Mouse (Mus musculus) cerebellum, adult 2 months (tissue): Measurements from ENCODE around the gene Ahdc1. TPM values are rescaled to one million over a fixed set of nuclear protein-coding genes. Genes with fewer than 3 reads are reported as not detected.
A peak's percentile ranks its signal among the peaks of the same experiment; 100 is the strongest.
"Not testable (repeated sequence)": the region's sequence is repeated elsewhere in the genome, so short reads cannot be mapped to it uniquely, and the experiment has no call there.

Experiments used
- DNase-seq, 2 experiments: peaks; one replicate each; pipeline ENCODE4 v3.0.0; 2021
- H3K27ac ChIP-seq: fragments of 200-500 bp; 2 replicates; pipeline ENCODE4 v1.5.1; 2012; ENCODE audit warnings: low read length, control low read depth, inconsistent platforms; ENCODE audit not compliant: insufficient read depth
- H3K27me3 ChIP-seq: fragments of 200-500 bp; 2 replicates; pipeline ENCODE4 v1.6.1; 2012; ENCODE audit warnings: inconsistent platforms, mild to moderate bottlenecking, low read length, moderate library complexity; ENCODE audit not compliant: control insufficient read depth, insufficient read depth
- H3K4me1 ChIP-seq: fragments of 200-500 bp; 2 replicates; pipeline ENCODE4 v1.6.1; 2011; ENCODE audit warnings: low read length; ENCODE audit not compliant: control insufficient read depth, insufficient read depth
- H3K4me3 ChIP-seq: fragments of 200-500 bp; replicated peaks from 2 replicates; pipeline ENCODE3; 2011; ENCODE audit warnings: mild to moderate bottlenecking, low read depth, low read length, control low read depth; ENCODE audit not compliant: insufficient read depth
- CTCF ChIP-seq: fragments of 200-500 bp; IDR thresholded peaks from 2 replicates; pipeline ENCODE4 v1.5.1; 2011; ENCODE audit warnings: low read depth, mild to moderate bottlenecking, control low read depth, low read length, moderate library complexity, borderline replicate concordance; ENCODE audit not compliant: insufficient read depth
- POLR2A ChIP-seq: fragments of 200-500 bp; IDR thresholded peaks from 2 replicates; pipeline ENCODE4 v1.6.1; 2011; ENCODE audit warnings: low read length, control low read depth, borderline replicate concordance; ENCODE audit not compliant: insufficient read depth
- WGBS: fragments of 180-500 bp; shearing (Covaris S2); methylation state at CpG from one replicate; pipeline ENCODE4 v1.1.7; 2018; 5-methylcytosine and 5-hydroxymethylcytosine counted together
- polyA plus RNA-seq: library from polyadenylated mRNA; depleted of rRNA; stranded (reverse); fragments of >200 nt; gene quantifications from 2 replicates; pipeline ENCODE4 v1.2.3, GENCODE M21; 2012

Ahdc1 gene
- polyA plus RNA-seq, 1 experiment: 30.8 TPM

- no peak overlapping the region; the same call in 1 of the 2 replicates for H3K27ac ChIP-seq
- peaks cover 14% of the 10 kb centered on the region for H3K4me1 ChIP-seq
- TF ChIP-seq POLR2A (no peak), CTCF (no peak)
- H3K4me3 ChIP-seq: no peak overlapping the region
- no peaks in the 10 kb centered on the region for H3K27me3 ChIP-seq
- peak in 1 of 2 experiments; percentile 61 for DNase-seq
- WGBS: 13% methylated on average over 10 of the region's 10 CpGs
Observed at GRCm38 (mm10) chr4:133002896-133003295, 8.2 kb upstream of the Ahdc1 start.

DNA sequence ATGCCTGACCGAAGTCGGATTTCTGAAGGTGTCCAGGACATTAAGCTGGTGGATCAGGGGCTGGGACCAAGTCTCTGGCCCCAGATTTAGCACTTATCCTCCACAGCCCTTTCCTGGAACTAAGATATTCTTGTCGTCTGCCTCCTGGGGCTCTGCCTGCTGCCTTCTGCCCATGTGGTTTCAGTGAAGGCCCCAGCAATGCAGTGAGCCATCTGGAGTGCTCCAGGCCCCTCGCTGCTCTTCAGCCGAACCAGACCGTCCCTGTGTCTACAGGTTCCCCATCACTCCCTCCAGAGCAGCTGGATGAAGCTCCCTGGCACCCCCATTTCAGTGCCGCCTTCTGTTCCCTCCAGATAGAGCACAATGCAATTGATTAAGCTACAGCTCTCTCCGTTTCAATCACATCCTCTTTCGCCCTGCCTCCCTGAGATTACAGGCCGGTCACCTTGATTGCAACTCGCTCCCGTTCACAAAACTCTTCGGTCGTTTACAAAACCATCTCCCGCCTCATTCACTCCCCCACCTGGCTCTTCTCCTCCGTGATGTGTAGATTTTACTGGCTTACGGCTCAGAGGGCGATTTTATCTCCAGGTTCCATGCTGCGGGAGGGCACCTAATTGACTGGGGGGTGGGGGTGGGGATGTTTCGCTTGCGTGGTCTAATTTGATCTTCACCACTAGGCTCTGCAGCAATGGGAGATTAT lies 7.6 kb upstream of the Ahdc1 start:
- Histone ChIP-seq H3K27me3 (no peaks in the 10 kb centered on the region), H3K27ac (no peak overlapping the region; the same call in 1 of the 2 replicates), H3K4me1 (peaks cover 14% of the 10 kb centered on the region), H3K4me3 (no peak overlapping the region)
- TF ChIP-seq CTCF: no peak
- no peak for TF ChIP-seq POLR2A
- WGBS: 39% methylated on average over 21 of the region's 21 CpGs
- DNase-seq: peak in 1 of 2 experiments; percentile 54

GRCm38 (mm10) chr4:133005233-133005632 lies 5.8 kb upstream of the Ahdc1 start:
- DNase-seq: peak; percentile 74 to 76

GRCm38 (mm10) chr4:133005885-133006451 lies 5.1 kb upstream of the Ahdc1 start:
- not testable (repeated sequence) for H3K4me3 ChIP-seq, H3K27ac ChIP-seq, DNase-seq, H3K27me3 ChIP-seq
- 71% methylated on average over 6 of the region's 6 CpGs for WGBS
- peaks cover 14% of the 10 kb centered on the region for H3K4me1 ChIP-seq

More at GRCm38 (mm10) chr4:133005233-133005632, 5.8 kb upstream of the Ahdc1 start:
- TF ChIP-seq POLR2A (no peak), CTCF (peak; percentile 99)
- H3K27ac ChIP-seq: no peak overlapping the region
- 2% methylated on average over 3 of the region's 3 CpGs for WGBS
- peaks cover 14% of the 10 kb centered on the region for H3K4me1 ChIP-seq
- no peaks in the 10 kb centered on the region for H3K27me3 ChIP-seq
- H3K4me3 ChIP-seq: no peak overlapping the region

- Histone ChIP-seq H3K4me3 (no peak overlapping the region), H3K27me3 (no peaks in the 10 kb centered on the region), H3K27ac (no peak overlapping the region), H3K4me1 (peaks cover 12% of the 10 kb centered on the region)
- DNase-seq: no peak
- TF ChIP-seq CTCF (no peak), POLR2A (no peak)
- WGBS: 71% methylated on average over 15 of the region's 15 CpGs
Observed at GRCm38 (mm10) chr4:133007513-133008380, 3.3 kb upstream of the Ahdc1 start.

DNA sequence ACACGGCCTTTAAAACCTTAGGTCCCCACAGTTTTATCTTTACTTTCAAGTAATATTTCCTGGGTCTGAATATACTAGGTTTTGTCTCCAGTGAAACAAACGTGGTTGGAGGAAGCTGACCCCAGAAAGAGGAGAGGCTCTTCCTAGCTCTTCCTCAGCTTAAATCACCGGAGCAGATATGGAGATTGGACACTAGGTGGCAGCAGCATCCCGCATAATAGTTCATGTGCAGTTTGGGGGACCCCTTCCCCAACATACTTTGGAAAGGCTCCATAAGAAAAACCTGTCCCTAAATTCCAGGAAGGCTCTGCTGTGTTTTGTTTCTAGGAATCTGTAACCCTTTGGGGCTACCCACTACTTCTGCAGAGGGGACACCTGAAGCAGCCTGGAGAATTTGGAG lies 1.9 kb upstream of the Ahdc1 start:
- H3K27me3 ChIP-seq: no peaks in the 10 kb centered on the region
- 1% methylated on average over 4 of the region's 4 CpGs for WGBS
- H3K4me1 ChIP-seq: 0 out of 2 replicates have a peak, but pooled peaks cover 2% of the 10 kb centered on the region
- H3K4me3 ChIP-seq: no peak overlapping the region
- peak; percentile 68 to 77 for DNase-seq
- no peak for TF ChIP-seq POLR2A
- TF ChIP-seq CTCF: peak; percentile 91
- no peak overlapping the region for H3K27ac ChIP-seq

DNA sequence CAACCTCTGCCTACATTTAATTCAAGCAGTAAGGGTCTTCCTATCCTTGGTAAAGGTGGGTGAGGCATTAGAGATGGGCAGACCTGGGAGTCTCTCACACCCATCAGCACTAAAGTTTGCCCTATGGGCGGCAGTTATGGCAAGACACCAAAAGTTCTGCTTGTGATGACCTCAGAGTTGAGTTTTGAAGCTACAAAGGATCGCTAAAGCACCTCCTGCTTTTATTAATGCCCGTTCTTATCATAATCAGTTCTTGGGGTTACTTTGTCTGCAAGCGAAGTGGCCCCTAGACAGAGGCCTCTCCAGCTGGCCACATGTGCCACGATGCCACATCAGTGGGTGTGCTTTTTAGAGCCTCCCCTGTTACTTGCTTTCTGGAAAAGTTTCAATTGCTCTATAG lies 1.4 kb upstream of the Ahdc1 start:
- no peak for TF ChIP-seq CTCF
- TF ChIP-seq POLR2A: no peak
- Histone ChIP-seq H3K27me3 (no peaks in the 10 kb centered on the region), H3K4me1 (0 out of 2 replicates have a peak, but pooled peaks cover 4% of the 10 kb centered on the region), H3K27ac (no peak overlapping the region), H3K4me3 (no peak overlapping the region)
- peak in 1 of 2 experiments; percentile 27 for DNase-seq
- WGBS: 70% methylated on average over 5 of the region's 5 CpGs

GRCm38 (mm10) chr4:133010611-133011010 lies 449 bp upstream of the Ahdc1 start:
- Histone ChIP-seq H3K4me3 (no peak overlapping the region), H3K27ac (no peak overlapping the region)

More at GRCm38 (mm10) chr4:133010611-133011010, 449 bp upstream of the Ahdc1 start:
- no peak for DNase-seq
- H3K27me3 ChIP-seq: no peaks in the 10 kb centered on the region
- H3K4me1 ChIP-seq: peaks cover 13% of the 10 kb centered on the region
- 12% methylated on average over 17 of the region's 17 CpGs for WGBS
- no peak for TF ChIP-seq CTCF
